Mouse (Mus musculus) testis, adult 2 months (tissue): ENCODE measurements at regions not wholly inside any gene's neighbourhood (a gene's known extent, or its start where the extent isn't known, plus 50 kb on each side); places are given as distances from the start of the nearest gene placed in this dataset.

ENCODE experiments used
- CTCF ChIP-seq: fragments of 200-500 bp; IDR thresholded peaks from 2 replicates; pipeline ENCODE4 v1.5.1; 2012; ENCODE audit warnings: low read depth, mild to moderate bottlenecking, inconsistent platforms, low read length, moderate library complexity; ENCODE audit not compliant: control insufficient read depth, insufficient read depth, insufficient replicate concordance
- POLR2A ChIP-seq: fragments of 200-500 bp; IDR thresholded peaks from 2 replicates; pipeline ENCODE4 v1.6.1; 2012; ENCODE audit warnings: low read depth, mild to moderate bottlenecking, inconsistent platforms, low read length, moderate library complexity; ENCODE audit not compliant: control insufficient read depth

GRCm38 (mm10) chr13:39894159-39894558 lies 467.1 kb downstream of the Ofcc1 start:
- TF ChIP-seq CTCF (no peak), POLR2A (no peak)
